Mouse (Mus musculus) left cerebral cortex, postnatal 36 days (tissue): ENCODE data around the gene Ilf3. TPM values are rescaled to one million over a fixed set of nuclear protein-coding genes. Genes with fewer than 3 reads are reported as not detected.

Experiments used
- DNase-seq, 2 experiments: peaks; one replicate each; pipeline ENCODE4 v3.0.0; 2021 to 2022; ENCODE audit warnings: low spot score in 2 of 2, mixed read lengths in 1 of 2
- intact Hi-C: fragments of 180-260 bp; cut with DNase I; formaldehyde crosslinking; loops from one replicate; pipeline ENCODE4 v1.15.1; 2025
- total RNA-seq, 2 experiments: library from RNA; stranded (reverse); gene quantifications; 2 replicates each; pipeline ENCODE4 v1.2.3; 2021

Gene Ilf3
- total RNA-seq, 2 experiments from 2014 or later: 75.5 to 75.9 TPM

- intact Hi-C loops: no loop called here
Measured at GRCm38 (mm10) chr9:21336491-21336890, 31.2 kb upstream of the Ilf3 start.

DNA sequence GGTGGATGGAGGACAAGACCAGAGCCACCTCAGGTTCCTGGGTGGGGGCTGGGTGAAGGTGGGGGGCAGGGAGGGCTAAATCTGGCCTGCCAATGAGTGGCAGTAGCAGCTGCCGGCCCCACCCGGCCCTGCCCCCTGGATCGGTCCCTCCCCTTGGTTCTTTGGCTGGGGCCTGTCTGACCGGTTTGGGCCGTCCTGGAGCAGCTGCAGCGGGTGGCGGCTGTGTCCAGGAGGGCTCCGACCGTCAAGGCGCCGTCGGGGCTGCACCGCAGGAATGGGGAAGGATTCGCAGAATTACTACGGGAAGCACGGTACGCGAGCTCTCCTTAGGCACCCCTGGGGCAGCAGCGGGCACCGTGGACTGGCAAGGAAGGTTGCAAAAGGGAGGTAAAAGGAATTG, 30.0 kb upstream of the Ilf3 start:
- intact Hi-C loops: no loop called here
- DNase-seq: no peak

More at GRCm38 (mm10) chr9:21336491-21336890, 31.2 kb upstream of the Ilf3 start:
- no peak for DNase-seq

DNA sequence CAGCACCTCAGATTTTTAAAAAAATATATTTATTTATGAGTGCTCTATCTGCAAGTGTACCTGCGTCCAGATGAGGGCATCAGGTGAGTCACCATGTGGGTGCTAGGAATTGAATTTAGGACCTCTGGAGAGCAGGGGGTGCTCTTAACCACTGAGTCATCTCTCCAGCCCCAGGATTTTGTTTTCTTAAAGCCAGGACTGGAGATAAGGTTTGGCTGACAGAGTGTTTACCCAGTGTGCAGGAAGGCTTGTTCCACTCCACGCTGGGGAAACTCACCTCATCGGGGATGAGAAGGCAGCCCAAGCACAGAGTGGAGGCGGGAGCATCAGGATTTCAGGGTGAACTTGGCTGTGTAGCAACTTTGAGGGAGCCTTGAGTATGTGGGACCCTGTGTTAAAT, 27.3 kb upstream of the Ilf3 start:
- DNase-seq: no peak
- intact Hi-C loops: no loop called here

- DNase-seq: no peak
- intact Hi-C loops: no loop called here
Measured at GRCm38 (mm10) chr9:21346627-21347365, 20.9 kb upstream of the Ilf3 start.

- intact Hi-C loops: no loop called here
- no peak for DNase-seq
Measured at GRCm38 (mm10) chr9:21348152-21348551, 19.5 kb upstream of the Ilf3 start.

DNA sequence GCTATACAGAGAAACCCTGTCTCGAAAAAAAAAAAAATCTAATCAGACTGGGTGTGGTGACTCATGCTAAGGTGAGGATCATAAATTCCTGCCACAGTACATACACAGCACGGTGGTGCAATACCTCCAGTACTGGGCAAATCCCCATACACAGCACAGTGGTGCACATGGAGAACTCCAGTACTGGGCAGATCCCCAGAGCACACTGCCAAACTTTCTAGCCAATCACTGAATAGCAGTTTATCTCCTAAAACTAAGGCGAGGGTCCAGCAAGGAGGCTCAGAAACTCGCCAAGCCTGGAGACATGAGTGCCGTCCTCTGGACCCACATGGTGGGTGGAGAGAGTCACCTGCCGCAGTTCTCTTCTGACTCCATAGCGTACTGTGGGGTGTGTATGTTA, 16.5 kb upstream of the Ilf3 start:
- intact Hi-C loops: no loop called here
- DNase-seq: no peak

DNA sequence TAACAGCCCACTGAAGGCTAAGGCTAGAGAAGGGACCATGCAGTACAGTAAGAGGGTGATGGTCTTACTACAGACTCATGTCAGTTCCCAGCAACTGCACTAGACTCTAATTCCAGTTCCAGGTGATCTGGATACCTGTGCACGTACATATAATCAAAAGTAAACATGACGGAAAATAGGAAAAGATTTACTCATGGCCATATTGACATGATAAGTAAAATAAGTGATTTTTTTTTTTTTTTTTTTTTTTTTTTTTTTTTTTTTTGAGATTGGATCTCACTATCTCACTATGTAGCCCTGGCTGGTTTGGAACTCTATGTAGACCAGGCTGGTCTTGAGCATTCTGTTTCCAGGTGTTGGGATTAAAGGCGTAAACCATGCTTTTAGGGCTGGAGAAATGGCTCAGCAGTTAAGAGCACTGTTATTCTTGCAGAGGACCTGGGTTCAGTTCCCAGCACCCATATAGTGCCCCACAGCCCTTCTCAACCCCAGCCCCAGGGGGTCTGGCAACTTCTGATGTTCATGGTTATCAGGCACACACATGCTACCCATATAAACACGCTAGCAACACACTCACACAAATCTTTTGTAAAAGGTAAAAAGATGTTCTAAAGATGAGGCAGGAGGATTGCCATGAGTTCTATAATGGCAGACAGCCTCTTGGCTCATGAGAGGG, 15.8 kb upstream of the Ilf3 start:
- intact Hi-C loops: no loop called here
- no peak for DNase-seq

DNA sequence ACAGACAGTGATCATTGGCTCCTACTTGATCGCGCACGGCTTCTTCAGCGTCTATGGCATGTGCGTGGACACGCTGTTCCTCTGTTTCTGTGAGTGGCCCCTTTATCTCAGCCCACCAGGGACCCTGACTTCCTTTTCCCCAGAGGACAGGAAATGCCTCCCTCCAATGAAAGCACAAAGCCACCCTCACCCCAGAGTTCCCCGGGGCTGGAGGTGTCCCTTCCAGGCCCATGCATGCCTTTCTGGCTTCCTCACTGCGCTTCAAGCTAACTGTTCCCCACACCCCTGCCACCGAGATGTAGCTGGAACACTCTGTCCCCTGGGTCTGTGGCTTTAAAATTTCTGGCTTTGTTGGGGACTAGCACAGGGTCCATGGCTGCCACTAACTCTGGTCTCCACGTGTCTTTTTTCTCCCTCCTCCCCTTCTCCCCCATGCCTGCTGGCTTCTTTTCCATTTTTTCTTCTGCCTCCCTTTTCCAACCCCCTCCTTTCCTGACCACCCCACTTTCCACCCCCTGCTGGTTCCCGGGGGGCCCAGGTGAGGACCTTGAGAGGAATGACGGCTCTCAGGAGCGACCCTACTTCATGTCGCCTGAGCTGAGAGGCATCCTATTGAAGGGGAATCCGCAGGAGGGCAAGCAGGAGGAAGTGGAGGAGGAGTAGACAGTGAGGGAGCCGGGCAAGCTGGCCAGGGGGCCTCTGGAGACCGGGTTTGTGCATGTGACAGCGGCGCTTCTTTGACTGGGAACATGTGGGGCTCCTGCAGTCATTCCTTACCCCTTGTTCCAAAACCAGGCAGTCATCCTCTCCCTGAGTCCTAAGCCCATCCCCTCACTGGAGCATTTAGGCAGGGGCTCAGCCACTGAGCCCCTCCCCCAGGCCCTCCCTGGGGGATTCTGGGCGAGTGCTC, 15.0 kb upstream of the Ilf3 start:
- DNase-seq: no peak
- intact Hi-C loops: no loop called here

GRCm38 (mm10) chr9:21353373-21353686, 14.3 kb upstream of the Ilf3 start:
- no peak for DNase-seq
- intact Hi-C loops: no loop called here

- intact Hi-C loops: no loop called here
- DNase-seq: no peak
Measured at GRCm38 (mm10) chr9:21354796-21355195, 12.9 kb upstream of the Ilf3 start.

DNA sequence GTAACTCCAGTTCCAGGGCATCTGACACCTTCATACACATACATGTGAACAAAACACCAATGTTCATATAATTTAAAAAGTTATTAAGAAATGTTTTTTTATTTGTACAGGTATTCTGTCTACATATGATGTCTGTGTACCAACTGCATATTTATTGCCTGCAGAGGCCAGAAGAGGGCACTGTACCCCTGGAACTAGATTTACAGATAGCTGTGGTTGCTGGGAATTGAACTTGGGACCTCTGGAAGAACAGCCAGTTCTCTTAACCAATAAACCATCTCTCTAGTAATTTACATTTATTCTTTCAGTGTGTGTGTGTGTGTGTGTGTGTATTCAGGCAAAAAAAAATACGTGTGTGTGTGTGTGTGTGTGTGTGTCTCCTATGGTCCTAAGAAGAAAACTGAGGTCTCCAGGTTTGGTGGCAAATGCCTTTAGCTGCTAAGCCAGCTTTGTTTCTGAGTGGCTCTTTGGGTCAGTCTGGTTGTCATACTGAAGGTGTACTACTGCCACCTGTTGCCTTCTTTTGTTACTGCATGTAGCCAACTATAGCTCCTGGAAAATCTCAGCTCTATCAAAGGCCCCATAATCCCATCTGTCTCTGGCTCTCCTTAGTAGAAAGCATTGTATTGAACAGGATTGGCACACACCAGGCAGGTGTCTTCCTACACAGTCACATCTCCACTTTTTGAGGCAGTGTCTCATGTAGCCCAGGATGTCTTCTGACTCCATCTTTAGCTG, 10.5 kb upstream of the Ilf3 start:
- intact Hi-C loops: loop anchor here (2.0 kb wide), 1 partner anchor 44 kb away; the partner anchor contains the start of gene Ap1m2
- DNase-seq: peak; percentile 34 to 57

GRCm38 (mm10) chr9:21366541-21367220, 990 bp upstream of the Ilf3 start:
- intact Hi-C loops: loop anchor here (2.0 to 5.0 kb wide), 2 partner anchors 44 to 106 kb away; partner anchors contain the start of gene Qtrt1
- DNase-seq: peak; percentile 45 to 53

DNA sequence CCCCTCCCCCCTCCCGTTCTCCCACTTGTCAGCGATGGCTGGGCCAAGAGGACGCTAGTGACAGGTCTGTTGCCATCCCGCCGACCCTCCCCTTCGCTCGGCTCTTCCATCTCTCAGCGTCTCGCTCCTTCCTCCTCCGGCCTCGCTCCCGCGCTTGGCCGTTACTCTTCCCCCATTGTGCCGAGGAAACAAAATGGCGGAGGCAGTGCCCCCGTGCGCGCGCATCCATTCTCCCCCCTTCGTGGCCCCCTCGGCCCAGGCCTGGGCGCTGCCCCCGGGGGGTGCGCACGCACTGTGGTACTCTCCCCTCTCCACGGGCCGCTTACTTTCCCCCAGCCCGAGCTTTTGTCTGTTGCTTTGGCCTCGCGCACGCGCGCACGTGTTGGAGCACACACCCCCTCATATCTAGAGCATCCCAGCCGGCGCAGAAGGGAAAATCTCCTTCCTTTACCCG, 487 bp downstream of the Ilf3 start:
- peak; percentile 66 to 78 for DNase-seq
- intact Hi-C loops: loop anchor here (5.0 kb wide), 1 partner anchor 104 kb away; no protein-coding TSS in a partner anchor

- intact Hi-C loops: loop anchor here (5.0 kb wide), 1 partner anchor 103 kb away; no protein-coding TSS in a partner anchor
- no peak for DNase-seq
Measured at GRCm38 (mm10) chr9:21369080-21369479, 1.4 kb downstream of the Ilf3 start.

DNA sequence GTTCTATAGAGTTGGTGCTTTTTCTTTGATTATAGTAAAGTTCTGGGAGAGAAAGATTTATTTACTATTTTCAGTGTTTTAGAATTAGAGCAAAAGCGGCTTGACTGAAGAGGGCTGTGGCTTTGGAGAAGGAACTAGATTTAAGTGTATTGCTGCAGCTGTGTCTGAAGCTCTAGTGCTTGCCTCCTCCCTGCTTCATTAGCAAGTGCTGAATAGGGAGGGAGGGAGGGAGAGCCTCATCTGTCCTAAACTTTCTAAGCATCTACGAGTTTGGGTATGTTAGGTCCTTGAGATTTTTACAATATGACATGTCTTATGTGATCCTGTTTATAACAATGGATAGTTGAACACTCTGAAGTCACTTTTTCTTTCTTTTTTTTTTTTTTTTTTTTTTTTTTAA, 3.2 kb downstream of the Ilf3 start:
- DNase-seq: no peak
- intact Hi-C loops: no loop called here

GRCm38 (mm10) chr9:21372508-21372907, 4.8 kb downstream of the Ilf3 start:
- no peak for DNase-seq
- intact Hi-C loops: no loop called here

DNA sequence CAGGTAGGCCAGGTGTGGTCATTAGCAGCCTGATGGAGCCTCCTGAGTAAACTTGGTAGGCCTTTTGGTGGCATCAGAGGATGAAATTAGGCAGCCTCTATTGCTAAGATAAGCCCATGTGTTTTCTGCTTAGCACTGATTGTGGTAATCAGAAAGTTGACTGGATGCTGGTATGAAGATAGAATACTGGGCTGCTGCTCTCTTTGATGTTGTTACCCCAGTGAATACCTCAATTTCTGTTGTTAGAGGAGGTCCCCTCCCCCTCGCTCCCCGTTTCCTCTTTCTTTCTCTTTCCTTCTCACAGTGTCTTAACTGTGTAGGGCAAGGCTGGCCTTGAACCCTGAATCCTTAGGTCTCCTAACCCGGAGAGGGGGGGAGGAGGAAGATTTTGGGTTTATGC, 11.5 kb downstream of the Ilf3 start:
- DNase-seq: no peak
- intact Hi-C loops: no loop called here

DNA sequence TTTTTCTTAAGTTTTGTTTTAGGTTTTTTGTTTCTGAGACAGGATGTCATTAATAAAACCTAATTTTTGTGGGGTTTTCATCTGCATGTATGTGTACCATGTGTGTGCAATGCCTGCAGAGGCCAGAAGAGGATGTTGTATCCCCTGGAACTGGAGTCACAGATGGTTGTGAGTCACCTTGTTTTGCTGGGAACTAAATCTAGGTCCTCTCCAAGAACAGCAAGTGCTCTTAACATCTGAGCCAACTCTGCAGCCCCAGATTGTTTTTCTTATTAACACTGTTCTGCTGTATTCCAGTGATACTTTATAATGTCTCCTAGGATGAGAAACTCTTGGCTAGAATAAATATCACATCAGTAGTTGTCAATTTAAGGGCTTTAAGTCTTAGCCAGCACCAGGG, 13.2 kb downstream of the Ilf3 start:
- intact Hi-C loops: no loop called here
- no peak for DNase-seq

DNA sequence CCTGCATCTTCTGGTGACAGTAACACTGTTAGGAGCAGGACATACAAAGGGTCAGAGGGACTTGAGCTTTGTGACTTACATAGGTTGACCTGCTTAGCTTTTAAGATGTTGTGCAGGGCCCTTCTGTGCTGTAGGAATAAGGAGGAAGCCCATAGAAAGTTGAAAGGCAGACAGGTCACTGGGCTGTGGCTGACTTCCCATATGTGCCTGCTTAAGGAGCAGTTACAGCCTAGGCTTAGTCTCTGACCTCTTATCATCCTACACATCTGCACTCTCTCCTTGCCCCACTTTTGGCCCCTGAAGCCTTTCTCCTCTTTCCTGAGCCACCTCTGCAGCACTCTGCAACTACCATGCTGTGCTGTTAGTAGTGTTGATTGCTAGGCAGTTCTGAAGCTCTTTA, 16.3 kb downstream of the Ilf3 start:
- DNase-seq: no peak
- intact Hi-C loops: no loop called here
